Mouse (Mus musculus) gastrocnemius, adult 2 months (tissue): ENCODE data around the gene Cnr1. TPM values are rescaled to one million over a fixed set of nuclear protein-coding genes. Genes with fewer than 3 reads are reported as not detected.

ENCODE experiments used
- DNase-seq: peaks from one replicate; pipeline ENCODE4 v3.0.0; 2022
- H3K27ac ChIP-seq: fragments of 200-600 bp; 2 replicates; pipeline ENCODE4 v1.8.1; 2022; ENCODE audit warnings: mild to moderate bottlenecking
- H3K4me3 ChIP-seq: fragments of 200-600 bp; 2 replicates; pipeline ENCODE4 v1.8.1; 2022; ENCODE audit warnings: mild to moderate bottlenecking, moderate library complexity
- CTCF ChIP-seq: fragments of 200-600 bp; IDR thresholded peaks from 2 replicates; pipeline ENCODE4 v1.8.1; 2022; ENCODE audit warnings: antibody characterized with exemption, mild to moderate bottlenecking, moderate library complexity
- intact Hi-C: fragments of 180-260 bp; cut with DNase I; formaldehyde crosslinking; loops from one replicate; pipeline ENCODE4 v1.15.1; 2025
- total RNA-seq, 2 experiments: library from RNA; stranded (reverse); gene quantifications; 2 replicates each; pipeline ENCODE4 v1.2.3; 2021

Cnr1 gene
- total RNA-seq, 2 experiments from 2014 or later: 0.28 to 0.50 TPM

DNA sequence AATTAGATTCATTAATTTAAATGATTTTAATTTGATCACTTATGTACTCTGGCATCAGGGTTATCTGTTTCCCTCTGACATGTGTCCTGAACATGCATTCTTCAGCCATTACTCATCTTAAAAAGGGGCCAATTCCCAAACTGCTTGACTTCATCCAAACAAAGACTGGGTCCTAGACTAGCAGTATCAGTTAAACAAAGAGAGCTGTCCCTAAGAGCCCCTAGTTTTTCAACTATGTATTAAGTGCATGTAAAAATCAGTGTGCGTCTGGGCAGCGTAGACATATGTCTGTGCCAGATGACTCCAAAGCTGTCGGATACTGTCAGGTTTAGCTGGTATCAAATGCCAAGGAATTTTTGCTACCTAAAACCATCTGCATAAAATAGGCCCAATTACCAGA, 23.2 kb downstream of the Cnr1 start:
- TF ChIP-seq CTCF: no peak
- Histone ChIP-seq H3K27ac (no peak overlapping the region), H3K4me3 (no peak overlapping the region)
- no peak for DNase-seq
- intact Hi-C loops: no loop called here

- Histone ChIP-seq H3K4me3 (no peak overlapping the region), H3K27ac (no peak overlapping the region)
- no peak for DNase-seq
- intact Hi-C loops: no loop called here
- TF ChIP-seq CTCF: no peak
Measured at GRCm38 (mm10) chr4:33957398-33957797, 33.0 kb downstream of the Cnr1 start.

DNA sequence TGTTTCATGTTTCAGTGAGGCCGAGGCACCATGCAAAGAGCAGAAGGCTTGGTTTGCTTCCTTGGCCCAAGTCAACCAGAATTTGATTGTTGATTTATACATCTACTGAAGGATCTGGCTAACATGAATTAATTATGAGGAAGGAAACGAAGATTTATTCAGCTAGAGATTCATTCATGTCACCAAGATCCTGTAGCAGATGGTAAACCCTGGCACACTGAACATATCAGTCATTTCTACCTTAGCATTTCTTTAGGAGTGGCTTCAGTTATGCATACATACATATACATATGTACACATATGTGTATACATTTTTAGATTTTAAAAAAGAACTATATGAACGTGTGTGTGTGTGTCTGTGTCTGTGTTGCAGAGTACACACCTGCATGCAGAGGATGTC, 34.1 kb downstream of the Cnr1 start:
- no peak for DNase-seq
- Histone ChIP-seq H3K27ac (no peak overlapping the region), H3K4me3 (no peak overlapping the region)
- intact Hi-C loops: no loop called here
- no peak for TF ChIP-seq CTCF

DNA sequence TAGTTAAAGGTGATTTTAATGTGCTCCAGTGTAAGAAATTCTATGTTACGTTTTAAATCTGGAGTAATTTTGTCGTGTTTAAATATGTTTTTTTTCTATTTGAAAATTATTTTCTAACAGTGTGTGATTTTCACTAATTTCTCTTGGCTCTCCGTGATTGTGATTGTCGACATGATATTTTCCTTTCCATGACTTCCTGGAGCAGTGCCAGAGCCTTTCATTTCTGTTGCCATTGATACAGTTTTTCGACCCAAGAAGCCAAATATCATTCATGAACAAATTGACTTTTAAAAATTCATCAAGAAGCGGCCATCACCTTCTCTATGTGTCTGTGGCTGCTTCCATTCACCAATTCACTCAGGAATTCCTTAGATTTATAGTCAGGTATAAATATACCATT, 35.4 kb downstream of the Cnr1 start:
- Histone ChIP-seq H3K4me3 (no peak overlapping the region), H3K27ac (no peak overlapping the region)
- no peak for DNase-seq
- TF ChIP-seq CTCF: no peak
- intact Hi-C loops: no loop called here

DNA sequence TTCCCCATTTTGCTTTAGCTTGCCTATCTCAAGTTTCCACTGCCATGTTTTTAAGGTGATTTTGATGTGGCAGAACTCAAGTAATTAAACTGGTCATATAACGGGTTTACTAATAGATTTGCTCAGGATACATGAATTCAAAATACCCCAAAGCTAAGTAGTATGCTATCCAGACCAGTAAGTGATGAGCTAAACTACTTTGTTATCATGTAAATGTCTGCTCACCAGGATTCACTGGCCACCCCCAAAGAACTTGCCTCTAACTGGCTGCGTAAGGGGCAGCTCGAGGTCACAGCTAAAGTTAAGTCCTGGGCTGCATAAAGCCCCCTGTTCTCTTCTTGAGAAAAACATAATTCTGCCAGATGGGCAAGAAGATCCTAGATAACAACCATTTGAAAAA, 46.3 kb downstream of the Cnr1 start:
- Histone ChIP-seq H3K27ac (no peak overlapping the region), H3K4me3 (no peak overlapping the region)
- DNase-seq: no peak
- intact Hi-C loops: no loop called here
- TF ChIP-seq CTCF: no peak

DNA sequence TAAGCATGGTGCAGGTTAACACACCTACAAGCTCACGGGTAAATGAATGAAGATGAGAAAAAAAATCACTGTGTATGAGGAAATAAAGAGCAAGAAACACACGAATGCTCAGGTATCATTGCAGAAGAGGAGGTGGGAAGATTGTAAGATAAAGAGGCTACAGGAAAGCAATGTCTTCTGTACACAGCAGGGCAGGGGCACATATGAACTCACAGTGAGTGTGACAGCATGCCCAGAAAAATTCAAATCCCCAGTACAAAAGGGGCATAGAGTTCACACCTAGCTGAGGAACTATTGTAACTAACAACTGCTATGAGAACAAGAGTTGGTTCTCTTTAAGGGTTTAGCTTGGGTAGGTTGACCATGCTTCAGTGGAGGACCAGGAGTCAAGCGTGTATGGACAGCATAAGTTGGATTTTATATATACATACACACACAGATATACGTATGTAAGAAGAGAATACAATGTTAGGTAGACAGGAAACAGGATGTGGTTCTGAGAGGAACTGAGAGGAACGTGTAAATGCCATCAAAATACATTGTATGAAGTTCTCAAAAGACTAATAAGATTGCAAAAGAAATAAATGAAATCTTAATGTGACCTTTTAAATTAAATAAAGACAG, 64.2 kb downstream of the Cnr1 start:
- no peak overlapping the region for H3K27ac ChIP-seq

GRCm38 (mm10) chr4:33992687-33993086, 68.3 kb downstream of the Cnr1 start:
- intact Hi-C loops: no loop called here
- no peak overlapping the region for H3K4me3 ChIP-seq
- TF ChIP-seq CTCF: no peak
- DNase-seq: no peak
- no peak overlapping the region for H3K27ac ChIP-seq

More for the DNA sequence above, 64.2 kb downstream of the Cnr1 start:
- TF ChIP-seq CTCF: no peak
- H3K4me3 ChIP-seq: no peak overlapping the region
- intact Hi-C loops: no loop called here
- no peak for DNase-seq

GRCm38 (mm10) chr4:33996382-33996781, 72.0 kb downstream of the Cnr1 start:
- DNase-seq: no peak
- no peak overlapping the region for H3K4me3 ChIP-seq
- no peak for TF ChIP-seq CTCF
- intact Hi-C loops: no loop called here
- H3K27ac ChIP-seq: no peak overlapping the region

Other genes with a start within 250 kb of the Cnr1 start
- not detected for gene Spaca1, start 125.6 kb downstream of the Cnr1 start, total RNA-seq